Mouse (Mus musculus): ENCODE data around the gene B3galt5.

- TF ChIP-seq CTCF (IDR thresholded peaks at IDR 0.05; ENCODE audit: low read depth) (no peak), EP300 (IDR thresholded peaks at IDR 0.05; ENCODE audit: low read depth) (no peak)
Measured at GRCm38 (mm10) chr16:96235366-96235970, at the start of gene B3galt5.

Data from heart, postnatal 0 days (tissue).